Mouse (Mus musculus) forebrain, embryonic 10.5 days (tissue): ENCODE results near the gene Arl4d. TPM values are rescaled to one million over a fixed set of nuclear protein-coding genes. Genes with fewer than 3 reads are reported as not detected.
A peak's percentile ranks its signal among the peaks of the same experiment; 100 is the strongest.
"Not testable (repeated sequence)": the region's sequence is repeated elsewhere in the genome, so short reads cannot be mapped to it uniquely, and the experiment has no call there.

ENCODE experiments used
- DNase-seq: peaks from one replicate; pipeline ENCODE4 v3.0.0-alpha.2; 2017; ENCODE audit warnings: low spot score; ENCODE audit errors: extremely low spot score
- H3K27ac ChIP-seq: fragments of 300-500 bp; sonication (generic); 2 replicates; pipeline ENCODE4 v1.5.1; 2016; ENCODE audit warnings: mild to moderate bottlenecking
- H3K27me3 ChIP-seq: fragments of 300-500 bp; sonication (generic); 2 replicates; pipeline ENCODE4 v1.6.1; 2016; ENCODE audit warnings: mild to moderate bottlenecking; ENCODE audit not compliant: poor library complexity, severe bottlenecking
- H3K36me3 ChIP-seq: fragments of 300-500 bp; sonication (generic); replicated peaks from 2 replicates; pipeline ENCODE4 v1.6.1; 2016; ENCODE audit warnings: mild to moderate bottlenecking, moderate library complexity
- H3K4me1 ChIP-seq: fragments of 300-500 bp; sonication (generic); 2 replicates; pipeline ENCODE4 v1.6.1; 2016
- H3K4me3 ChIP-seq: fragments of 300-500 bp; sonication (generic); 2 replicates; pipeline ENCODE4 v1.5.1; 2016; ENCODE audit warnings: mild to moderate bottlenecking, moderate library complexity
- H3K9me3 ChIP-seq: fragments of 300-500 bp; sonication (generic); 2 replicates; pipeline ENCODE4 v1.6.1; 2016; ENCODE audit warnings: mild to moderate bottlenecking, moderate library complexity
- whole genome bisulfite sequencing: fragments of 180-500 bp; shearing (Covaris S2); methylation state at CpG from one replicate; pipeline ENCODE4 v1.1.7; 2016; 5-methylcytosine and 5-hydroxymethylcytosine counted together
- polyA plus RNA-seq: library from polyadenylated mRNA; unstranded; fragments of >200 nt; fragmentation: Nextera tagmentation; extraction: Ambion mirVana; gene quantifications from 2 replicates; pipeline ENCODE4 v1.2.1, GENCODE M21; 2016

The Arl4d gene
- 2.4 and 3.1 TPM in 2 replicates for polyA plus RNA-seq

GRCm38 (mm10) chr11:101664825-101665635 lies at the start of gene Arl4d:
Gene Arl4d (plus strand): TSS chr11:101665541.
- 9% methylated on average over 34 of the region's 34 CpGs for WGBS
- Histone ChIP-seq H3K36me3 (no peaks in the 10 kb centered on the region), H3K27ac (peak within 1 kb of the TSS; percentile 79), H3K9me3 (no peaks in the 10 kb centered on the region), H3K27me3 (peaks cover 24% of the 10 kb centered on the region), H3K4me1 (peaks cover 40% of the 10 kb centered on the region), H3K4me3 (peak within 1 kb of the TSS; percentile 69)
- DNase-seq, result peak; percentile 91

GRCm38 (mm10) chr11:101616104-101616503 lies 49.2 kb upstream of the Arl4d start:
- 95% methylated on average over 8 of the region's 8 CpGs for WGBS

GRCm38 (mm10) chr11:101616948-101617767 lies 48.2 kb upstream of the Arl4d start:
- Histone ChIP-seq H3K4me3 (peak overlapping the region; percentile 42), H3K27ac (peak overlapping the region; percentile 84), H3K36me3 (no peaks in the 10 kb centered on the region), H3K9me3 (no peaks in the 10 kb centered on the region), H3K4me1 (peaks cover 47% of the 10 kb centered on the region), H3K27me3 (no peaks in the 10 kb centered on the region)
- peak; percentile 24 for DNase-seq
- WGBS, result 15% methylated on average over 18 of the region's 18 CpGs

More at GRCm38 (mm10) chr11:101616104-101616503, 49.2 kb upstream of the Arl4d start:
- no peaks in the 10 kb centered on the region for H3K27me3 ChIP-seq
- DNase-seq, result no peak
- peaks cover 47% of the 10 kb centered on the region for H3K4me1 ChIP-seq
- no peak overlapping the region for H3K4me3 ChIP-seq
- H3K36me3 ChIP-seq, result no peaks in the 10 kb centered on the region
- no peaks in the 10 kb centered on the region for H3K9me3 ChIP-seq
- H3K27ac ChIP-seq, result no peak overlapping the region

- Histone ChIP-seq H3K4me1 (peaks cover 47% of the 10 kb centered on the region), H3K27ac (peak overlapping the region; percentile 84), H3K27me3 (no peaks in the 10 kb centered on the region), H3K4me3 (peak overlapping the region; percentile 42), H3K9me3 (no peaks in the 10 kb centered on the region), H3K36me3 (no peaks in the 10 kb centered on the region)
- 6% methylated on average over 8 of the region's 8 CpGs for WGBS
- peak; percentile 83 for DNase-seq
Measured at GRCm38 (mm10) chr11:101617849-101618248, 47.5 kb upstream of the Arl4d start.

GRCm38 (mm10) chr11:101618596-101618995 lies 46.7 kb upstream of the Arl4d start:
- WGBS, result 80% methylated on average over 3 of the region's 3 CpGs
- no peaks in the 10 kb centered on the region for H3K9me3 ChIP-seq
- H3K4me3 ChIP-seq, result peak overlapping the region; percentile 42; the same call in 1 of the 2 replicates
- peak overlapping the region; percentile 84 for H3K27ac ChIP-seq
- peaks cover 43% of the 10 kb centered on the region for H3K4me1 ChIP-seq
- no peak for DNase-seq
- H3K36me3 ChIP-seq, result no peaks in the 10 kb centered on the region
- no peaks in the 10 kb centered on the region for H3K27me3 ChIP-seq

GRCm38 (mm10) chr11:101620022-101620655 lies 45.2 kb upstream of the Arl4d start:
- whole genome bisulfite sequencing, result 92% methylated on average over 11 of the region's 11 CpGs
- not testable (repeated sequence) for H3K9me3 ChIP-seq, H3K36me3 ChIP-seq, DNase-seq, H3K4me3 ChIP-seq, H3K27me3 ChIP-seq, H3K27ac ChIP-seq
- peaks cover 27% of the 10 kb centered on the region for H3K4me1 ChIP-seq

GRCm38 (mm10) chr11:101626649-101626994 lies 38.7 kb upstream of the Arl4d start:
- peak overlapping the region; percentile 98 for H3K27ac ChIP-seq

GRCm38 (mm10) chr11:101626995-101627856 lies 38.1 kb upstream of the Arl4d start, which contains the start of gene Rdm1:
Gene Rdm1 (plus strand): TSS chr11:101627195.
- peak within 1 kb of the TSS; percentile 98 for H3K27ac ChIP-seq
- DNase-seq, result peak; percentile 89
- no peaks in the 10 kb centered on the region for H3K27me3 ChIP-seq
- under 1% methylated on average over 34 of the region's 34 CpGs for WGBS
- H3K4me3 ChIP-seq, result peak within 1 kb of the TSS; percentile 68
- H3K36me3 ChIP-seq, result no peaks in the 10 kb centered on the region
- no peaks in the 10 kb centered on the region for H3K9me3 ChIP-seq
- H3K4me1 ChIP-seq, result peaks cover 21% of the 10 kb centered on the region

More at GRCm38 (mm10) chr11:101626649-101626994, 38.7 kb upstream of the Arl4d start:
- 6% methylated on average over 8 of the region's 8 CpGs for WGBS
- H3K9me3 ChIP-seq, result no peaks in the 10 kb centered on the region
- no peak for DNase-seq
- peak overlapping the region; percentile 68 for H3K4me3 ChIP-seq
- H3K27me3 ChIP-seq, result no peaks in the 10 kb centered on the region
- no peaks in the 10 kb centered on the region for H3K36me3 ChIP-seq
- peaks cover 21% of the 10 kb centered on the region for H3K4me1 ChIP-seq

GRCm38 (mm10) chr11:101627857-101628559 lies 37.3 kb upstream of the Arl4d start:
- DNase-seq, result peak; percentile 95
- Histone ChIP-seq H3K9me3 (no peaks in the 10 kb centered on the region), H3K4me1 (peaks cover 21% of the 10 kb centered on the region), H3K27me3 (no peaks in the 10 kb centered on the region), H3K36me3 (no peaks in the 10 kb centered on the region; the same call in 1 of the 2 replicates), H3K4me3 (peak overlapping the region; percentile 68), H3K27ac (peak overlapping the region; percentile 98)
- under 1% methylated on average over 33 of the region's 33 CpGs for WGBS

GRCm38 (mm10) chr11:101628733-101629417 lies 36.5 kb upstream of the Arl4d start:
- not testable (repeated sequence) for H3K27me3 ChIP-seq, DNase-seq, H3K9me3 ChIP-seq, H3K36me3 ChIP-seq
- 0 out of 2 replicates have a peak overlapping the region, but pooled peaks have one; percentile 98 for H3K27ac ChIP-seq
- peak overlapping the region; percentile 68 for H3K4me3 ChIP-seq
- WGBS, result 81% methylated on average over 4 of the region's 5 CpGs
- H3K4me1 ChIP-seq, result peaks cover 21% of the 10 kb centered on the region

- H3K27ac ChIP-seq, result no peak overlapping the region
- no peaks in the 10 kb centered on the region for H3K9me3 ChIP-seq
- H3K4me3 ChIP-seq, result no peak overlapping the region
- no peaks in the 10 kb centered on the region for H3K27me3 ChIP-seq
- WGBS, result 87% methylated on average over 10 of the region's 10 CpGs
- no peak for DNase-seq
- 0 out of 2 replicates have a peak, but pooled peaks cover under 1% of the 10 kb centered on the region for H3K4me1 ChIP-seq
- H3K36me3 ChIP-seq, result peaks cover 19% of the 10 kb centered on the region
Measured at GRCm38 (mm10) chr11:101635660-101636059, 29.7 kb upstream of the Arl4d start.
